ENCODE assay signal across 8 mouse cellular contexts in the genomic region with DNA sequence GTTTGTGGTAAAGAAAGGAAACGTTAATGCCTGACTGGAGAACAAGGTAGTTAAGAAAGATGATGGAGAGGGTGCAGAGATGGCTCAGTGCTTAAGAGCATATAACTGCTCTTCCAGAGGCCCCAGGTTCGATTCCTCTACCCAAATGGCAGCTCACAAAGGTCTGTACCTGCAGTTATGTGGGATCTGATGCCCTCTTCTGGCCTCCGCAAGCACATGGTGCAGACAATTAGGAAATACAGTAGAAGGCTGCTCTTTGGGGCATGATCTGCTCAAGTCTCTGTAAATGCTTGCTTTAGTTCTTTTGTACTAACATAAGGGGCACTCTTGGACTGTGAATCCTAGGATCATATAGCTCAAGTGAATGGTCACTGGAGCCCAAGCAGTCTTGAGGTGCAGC. TPM values are rescaled to one million over a fixed set of nuclear protein-coding genes. Genes with fewer than 3 reads are reported as not detected.
DNase-seq lines count a peak whose midpoint lies in the region; ATAC-seq and TF ChIP-seq lines count a peak whose summit lies in the region.

No protein-coding gene starts in this region.

- peak overlapping the region; percentile 69 for H3K4me2 ChIP-seq in lung, postnatal 0 days (replicated peaks; ENCODE audit: low read depth, low read length)

- no peaks in the 10 kb centered on the region for H3K27me3 ChIP-seq in ES-Bruce4 (ENCODE audit: control insufficient read depth, insufficient read depth, low read length, poor library complexity, severe bottlenecking)
- H3K27me3 ChIP-seq in lung, postnatal 0 days (replicated peaks; ENCODE audit: insufficient read depth, low read length), result no peaks in the 10 kb centered on the region

- intact Hi-C loops in heart, postnatal 14 days (cut with DNase I), result loop anchor here (2.0 to 10.0 kb wide), 4 partner anchors 64 to 424 kb away; no protein-coding TSS in a partner anchor

- no peaks in the 10 kb centered on the region for H3K9me3 ChIP-seq in ES-Bruce4 (replicated peaks; ENCODE audit: control insufficient read depth, insufficient read depth, low read length, poor library complexity, severe bottlenecking)
- no peaks in the 10 kb centered on the region for H3K9me3 ChIP-seq in lung, postnatal 0 days (ENCODE audit: low read length)

- no peaks in the 10 kb centered on the region for H3K36me3 ChIP-seq in ES-Bruce4 (ENCODE audit: control insufficient read depth, insufficient read depth, low read length, poor library complexity, severe bottlenecking)
- no peaks in the 10 kb centered on the region for H3K36me3 ChIP-seq in lung, postnatal 0 days (ENCODE audit: insufficient read depth, low read length)

- peak; percentile 47 for TF ChIP-seq CTCF in ES-Bruce4 (IDR thresholded peaks at IDR 0.05; ENCODE audit: low read depth, low read length)
- TF ChIP-seq CTCF in embryonic fibroblast, embryonic 13.5 days (IDR thresholded peaks at IDR 0.05; ENCODE audit: borderline replicate concordance, insufficient read depth, low read length), result peak; percentile 44; the same call in 1 of the 2 replicates
- peak; percentile 70 for TF ChIP-seq CTCF in lung, postnatal 0 days (IDR thresholded peaks at IDR 0.05)

- peak overlapping the region; percentile 69 for H3K9ac ChIP-seq in ES-Bruce4 (ENCODE audit: low read depth, poor library complexity, severe bottlenecking)
- 0 out of 2 replicates have a peak overlapping the region, but pooled peaks have one; percentile 86 for H3K9ac ChIP-seq in lung, postnatal 0 days (replicated peaks; ENCODE audit: low read depth)

- H3K4me3 ChIP-seq in ES-Bruce4 (ENCODE audit: low read depth, low read length), result peak overlapping the region; percentile 83
- H3K4me3 ChIP-seq in embryonic fibroblast, embryonic 13.5 days (ENCODE audit: insufficient read depth, low read length), result peak overlapping the region; percentile 87
- peak overlapping the region; percentile 79 for H3K4me3 ChIP-seq in lung, postnatal 0 days (ENCODE audit: low read depth, low read length)

- H3K4me1 ChIP-seq in ES-Bruce4 (ENCODE audit: control insufficient read depth, insufficient read depth, low read length), result no peaks in the 10 kb centered on the region
- peaks cover 2% of the 10 kb centered on the region; the same call in 1 of the 2 replicates for H3K4me1 ChIP-seq in embryonic fibroblast, embryonic 13.5 days (ENCODE audit: control insufficient read depth, insufficient read depth, low read length)
- H3K4me1 ChIP-seq in lung, postnatal 0 days (ENCODE audit: insufficient read depth, low read depth, low read length), result no peaks in the 10 kb centered on the region

- peak; percentile 4 for DNase-seq in adrenal gland, postnatal 25 days
- DNase-seq in heart, postnatal 14 days, result peak; percentile 5 to 37
- peak; percentile 33 for DNase-seq in layer of hippocampus, adult 9-10 months (ENCODE audit: low spot score)
- peak; percentile 78 for DNase-seq in lung, postnatal 0 days (ENCODE audit: low spot score)
- DNase-seq in ovary, postnatal 36 days (ENCODE audit: low spot score), result peak; percentile 18

- H3K27ac ChIP-seq in ES-Bruce4 (ENCODE audit: insufficient read depth, low read length), result peak overlapping the region; percentile 14; the same call in 1 of the 2 replicates
- H3K27ac ChIP-seq in embryonic fibroblast, embryonic 13.5 days (ENCODE audit: insufficient read depth, low read length), result peak overlapping the region; percentile 21; the same call in 1 of the 2 replicates
- H3K27ac ChIP-seq in lung, postnatal 0 days (ENCODE audit: low read length), result peak overlapping the region; percentile 97

- TF ChIP-seq POLR2A in ES-Bruce4 (IDR thresholded peaks at IDR 0.05; ENCODE audit: insufficient read depth, low read length), result no peak
- TF ChIP-seq POLR2A in embryonic fibroblast, embryonic 13.5 days (IDR thresholded peaks at IDR 0.05; ENCODE audit: low read depth, low read length), result no peak

- 16% methylated on average over 3 of the region's 3 CpGs for WGBS in lung, postnatal 0 days

- no peak for TF ChIP-seq EP300 in ES-Bruce4 (IDR thresholded peaks at IDR 0.05; ENCODE audit: insufficient read depth, low read depth, low read length)
- no peak for TF ChIP-seq EP300 in lung, postnatal 0 days (IDR thresholded peaks at IDR 0.05)

- peak; percentile 54 for ATAC-seq in lung, postnatal 0 days
- no peak for ATAC-seq in activated CD4-positive, CD25-positive, alpha-beta regulatory T cell, adult 4 months

RNA-seq across cellular contexts. Expression of gene Cntrl, which starts 0.6 kb away (rescaled TPM):
- polyA plus RNA-seq in ES-Bruce4 (2011; ENCODE audit: insufficient read depth, insufficient read length, low read depth, missing spikeins), result 48.2 and 49.0 TPM in 2 replicates
- 26.8 and 28.4 TPM in 2 replicates for total RNA-seq in adrenal gland, postnatal 25 days (2021)
- polyA plus RNA-seq in embryonic fibroblast, embryonic 13.5 days (2011; ENCODE audit: insufficient read length, low read depth, missing spikeins), result 14.3 and 24.4 TPM in 2 replicates
- total RNA-seq in heart, postnatal 14 days (2021), result 1 to 10 TPM; 8.7 to 9.2 TPM
- 20.1 and 21.3 TPM in 2 replicates for polyA plus RNA-seq in lung, postnatal 0 days (2015; fragmentation: Nextera tagmentation; extraction: Ambion mirVana)
- polyA plus RNA-seq in activated CD4-positive, CD25-positive, alpha-beta regulatory T cell, adult 4 months (2017; shearing (Covaris generic)), result 100 to 1,000 TPM; 139 to 153 TPM

RNA-seq across cellular contexts. Expression of gene AI182371, which starts 7.4 kb away (rescaled TPM):
- polyA plus RNA-seq in ES-Bruce4 (2011; ENCODE audit: insufficient read depth, insufficient read length, low read depth, missing spikeins), result 0.93 and 1.3 TPM in 2 replicates
- 1.0 and 3.5 TPM in 2 replicates for total RNA-seq in adrenal gland, postnatal 25 days (2021)
- polyA plus RNA-seq in embryonic fibroblast, embryonic 13.5 days (2011; ENCODE audit: insufficient read length, low read depth, missing spikeins), result 1.8 TPM in 1 of 2 replicates, not detected in the other
- under 1 TPM; 0.12 to 0.22 TPM for total RNA-seq in heart, postnatal 14 days (2021)
- 1.4 and 3.0 TPM in 2 replicates for polyA plus RNA-seq in lung, postnatal 0 days (2015; fragmentation: Nextera tagmentation; extraction: Ambion mirVana)
- under 1 TPM in 1 of 2 experiments, not detected in 1; 0.78 TPM for polyA plus RNA-seq in activated CD4-positive, CD25-positive, alpha-beta regulatory T cell, adult 4 months (2017; shearing (Covaris generic))

RNA-seq across cellular contexts. Expression of gene Hc, which starts 47.5 kb away (rescaled TPM):
- not detected in 2 replicates for polyA plus RNA-seq in ES-Bruce4 (2011; ENCODE audit: insufficient read depth, insufficient read length, low read depth, missing spikeins)
- 3.1 TPM in 1 of 2 replicates, not detected in the other for total RNA-seq in adrenal gland, postnatal 25 days (2021)
- not detected in 2 replicates for polyA plus RNA-seq in embryonic fibroblast, embryonic 13.5 days (2011; ENCODE audit: insufficient read length, low read depth, missing spikeins)
- not detected for total RNA-seq in heart, postnatal 14 days (2021)
- polyA plus RNA-seq in lung, postnatal 0 days (2015; fragmentation: Nextera tagmentation; extraction: Ambion mirVana), result 149 and 172 TPM in 2 replicates
- polyA plus RNA-seq in activated CD4-positive, CD25-positive, alpha-beta regulatory T cell, adult 4 months (2017; shearing (Covaris generic)), result under 1 TPM; 0.09 to 0.17 TPM

Comparison
In these comparisons a context has a peak if more than half of its experiments do, and no peak if none do; other contexts are left out.
1. H3K27ac ChIP-seq: peak in every context shown above with its lines; median percentile 97 in lung, postnatal 0 days; 21 in embryonic fibroblast, embryonic 13.5 days; 14 in ES-Bruce4.
2. DNase-seq: peak in every context shown above with its lines; median percentile 78 in lung, postnatal 0 days; 33 in layer of hippocampus, adult 9-10 months; 21 in heart, postnatal 14 days; 18 in ovary, postnatal 36 days; 4 in adrenal gland, postnatal 25 days.
3. RNA of gene Hc, which starts 47.5 kb away (polyA plus RNA-seq): 149 to 172 TPM in lung, postnatal 0 days; not detected in embryonic fibroblast, embryonic 13.5 days, 0.09 to 0.17 TPM in activated CD4-positive, CD25-positive, alpha-beta regulatory T cell, adult 4 months and not detected in ES-Bruce4; every median in the first group is over 10 times any median in the second.
4. Peak in every context shown above with its lines, with median percentiles within 50 percentile points of each other: H3K4me3 ChIP-seq and CTCF ChIP-seq.